Mouse (Mus musculus): ENCODE measurements around the gene Tmcc3. TPM values are rescaled to one million over a fixed set of nuclear protein-coding genes. Genes with fewer than 3 reads are reported as not detected.

Gene Tmcc3
- total RNA-seq, 1 experiment, result 7.0 TPM

GRCm38 (mm10) chr10:94389219-94389618 is 77.5 kb downstream of the Tmcc3 start:
- no peaks in the 10 kb centered on the region for H3K36me3 ChIP-seq (ENCODE audit: control insufficient read depth, insufficient read depth, low read length, poor library complexity, severe bottlenecking)
- H3K9ac ChIP-seq (ENCODE audit: insufficient read depth, low read depth, low read length, poor library complexity, severe bottlenecking), result no peak overlapping the region
- TF ChIP-seq MAFK (IDR thresholded peaks at IDR 0.05; ENCODE audit: insufficient read depth, low read depth, low read length) (no peak), ZC3H11A (IDR thresholded peaks at IDR 0.05; ENCODE audit: borderline replicate concordance, low read depth, low read length) (no peak), HCFC1 (IDR thresholded peaks at IDR 0.05; ENCODE audit: borderline replicate concordance, insufficient read depth, low read length) (no peak), ZNF384 (IDR thresholded peaks at IDR 0.05; ENCODE audit: low read depth, low read length) (no peak), CHD2 (IDR thresholded peaks at IDR 0.05; ENCODE audit: low read depth, low read length) (no peak)
- in situ Hi-C loops (cut with MboI; ENCODE audit: low sequenced_read_pairs in 2 of 2, unreplicated experiment in 2 of 2), result no loop called here
- DNase-seq (ENCODE audit: low read depth, low spot score), result no peak
- H3K27ac ChIP-seq (ENCODE audit: insufficient read depth, low read depth, low read length, poor library complexity, severe bottlenecking), result no peak overlapping the region
- H3K4me1 ChIP-seq (ENCODE audit: control insufficient read depth in 2 of 2, insufficient read depth in 2 of 2, low read length in 2 of 2, poor library complexity in 1 of 2), result no peaks in the 10 kb centered on the region
- no peak overlapping the region for H3K4me3 ChIP-seq (ENCODE audit: insufficient read depth in 1 of 2, low read depth in 1 of 2, low read length in 2 of 2, poor library complexity in 1 of 2, severe bottlenecking in 1 of 2)
- no peaks in the 10 kb centered on the region for H3K9me3 ChIP-seq (ENCODE audit: control insufficient read depth, insufficient read depth, low read depth, low read length)

GRCm38 (mm10) chr10:94391049-94391448 is 79.3 kb downstream of the Tmcc3 start:
- no peak for TF ChIP-seq ZC3H11A (IDR thresholded peaks at IDR 0.05; ENCODE audit: borderline replicate concordance, low read depth, low read length)
- no peak for TF ChIP-seq CHD2 (IDR thresholded peaks at IDR 0.05; ENCODE audit: low read depth, low read length)
- TF ChIP-seq ZNF384 (IDR thresholded peaks at IDR 0.05; ENCODE audit: low read depth, low read length), result no peak
- no peak for TF ChIP-seq HCFC1 (IDR thresholded peaks at IDR 0.05; ENCODE audit: borderline replicate concordance, insufficient read depth, low read length)
- no peak for TF ChIP-seq MAFK (IDR thresholded peaks at IDR 0.05; ENCODE audit: insufficient read depth, low read depth, low read length)
- Histone ChIP-seq H3K27ac (ENCODE audit: insufficient read depth, low read depth, low read length, poor library complexity, severe bottlenecking) (no peak overlapping the region), H3K9ac (ENCODE audit: insufficient read depth, low read depth, low read length, poor library complexity, severe bottlenecking) (no peak overlapping the region), H3K9me3 (ENCODE audit: control insufficient read depth, insufficient read depth, low read depth, low read length) (no peaks in the 10 kb centered on the region), H3K36me3 (ENCODE audit: control insufficient read depth, insufficient read depth, low read length, poor library complexity, severe bottlenecking) (no peaks in the 10 kb centered on the region), H3K4me1 (ENCODE audit: control insufficient read depth in 2 of 2, insufficient read depth in 2 of 2, low read length in 2 of 2, poor library complexity in 1 of 2) (no peaks in the 10 kb centered on the region), H3K4me3 (ENCODE audit: insufficient read depth in 1 of 2, low read depth in 1 of 2, low read length in 2 of 2, poor library complexity in 1 of 2, severe bottlenecking in 1 of 2) (no peak overlapping the region)
- DNase-seq (ENCODE audit: low read depth, low spot score), result no peak
- in situ Hi-C loops (cut with MboI; ENCODE audit: low sequenced_read_pairs in 2 of 2, unreplicated experiment in 2 of 2), result no loop called here

GRCm38 (mm10) chr10:94394286-94394685 is 82.5 kb downstream of the Tmcc3 start:
- in situ Hi-C loops (cut with MboI; ENCODE audit: low sequenced_read_pairs in 2 of 2, unreplicated experiment in 2 of 2), result no loop called here
- DNase-seq (ENCODE audit: low read depth, low spot score), result no peak
- no peak overlapping the region for H3K4me3 ChIP-seq (ENCODE audit: insufficient read depth in 1 of 2, low read depth in 1 of 2, low read length in 2 of 2, poor library complexity in 1 of 2, severe bottlenecking in 1 of 2)
- H3K4me1 ChIP-seq (ENCODE audit: control insufficient read depth in 2 of 2, insufficient read depth in 2 of 2, low read length in 2 of 2, poor library complexity in 1 of 2), result no peaks in the 10 kb centered on the region
- H3K9me3 ChIP-seq (ENCODE audit: control insufficient read depth, insufficient read depth, low read depth, low read length), result no peaks in the 10 kb centered on the region
- H3K27ac ChIP-seq (ENCODE audit: insufficient read depth, low read depth, low read length, poor library complexity, severe bottlenecking), result no peak overlapping the region
- no peak overlapping the region for H3K9ac ChIP-seq (ENCODE audit: insufficient read depth, low read depth, low read length, poor library complexity, severe bottlenecking)
- H3K36me3 ChIP-seq (ENCODE audit: control insufficient read depth, insufficient read depth, low read length, poor library complexity, severe bottlenecking), result no peaks in the 10 kb centered on the region
- no peak for TF ChIP-seq ZC3H11A (IDR thresholded peaks at IDR 0.05; ENCODE audit: borderline replicate concordance, low read depth, low read length)

GRCm38 (mm10) chr10:94397833-94398596 is 86.3 kb downstream of the Tmcc3 start:
- in situ Hi-C loops (cut with MboI; ENCODE audit: low sequenced_read_pairs in 2 of 2, unreplicated experiment in 2 of 2), result no loop called here
- Histone ChIP-seq H3K27ac (ENCODE audit: insufficient read depth, low read depth, low read length, poor library complexity, severe bottlenecking) (no peak overlapping the region), H3K4me3 (ENCODE audit: insufficient read depth in 1 of 2, low read depth in 1 of 2, low read length in 2 of 2, poor library complexity in 1 of 2, severe bottlenecking in 1 of 2) (no peak overlapping the region), H3K9ac (ENCODE audit: insufficient read depth, low read depth, low read length, poor library complexity, severe bottlenecking) (no peak overlapping the region), H3K9me3 (ENCODE audit: control insufficient read depth, insufficient read depth, low read depth, low read length) (no peaks in the 10 kb centered on the region), H3K4me1 (ENCODE audit: control insufficient read depth in 2 of 2, insufficient read depth in 2 of 2, low read length in 2 of 2, poor library complexity in 1 of 2) (no peaks in the 10 kb centered on the region), H3K36me3 (ENCODE audit: control insufficient read depth, insufficient read depth, low read length, poor library complexity, severe bottlenecking) (no peaks in the 10 kb centered on the region)
- TF ChIP-seq ZNF384 (IDR thresholded peaks at IDR 0.05; ENCODE audit: low read depth, low read length) (no peak), HCFC1 (IDR thresholded peaks at IDR 0.05; ENCODE audit: borderline replicate concordance, insufficient read depth, low read length) (no peak), CHD2 (IDR thresholded peaks at IDR 0.05; ENCODE audit: low read depth, low read length) (no peak), ZC3H11A (IDR thresholded peaks at IDR 0.05; ENCODE audit: borderline replicate concordance, low read depth, low read length) (no peak), MAFK (IDR thresholded peaks at IDR 0.05; ENCODE audit: insufficient read depth, low read depth, low read length) (no peak)
- no peak for DNase-seq (ENCODE audit: low read depth, low spot score)

- no peaks in the 10 kb centered on the region for H3K9me3 ChIP-seq (ENCODE audit: control insufficient read depth, insufficient read depth, low read depth, low read length)
- TF ChIP-seq ZNF384 (IDR thresholded peaks at IDR 0.05; ENCODE audit: low read depth, low read length), result no peak
- no peak for TF ChIP-seq MAFK (IDR thresholded peaks at IDR 0.05; ENCODE audit: insufficient read depth, low read depth, low read length)
- no peak for TF ChIP-seq HCFC1 (IDR thresholded peaks at IDR 0.05; ENCODE audit: borderline replicate concordance, insufficient read depth, low read length)
- no peak for TF ChIP-seq ZC3H11A (IDR thresholded peaks at IDR 0.05; ENCODE audit: borderline replicate concordance, low read depth, low read length)
- TF ChIP-seq CHD2 (IDR thresholded peaks at IDR 0.05; ENCODE audit: low read depth, low read length), result no peak
- no peak overlapping the region for H3K27ac ChIP-seq (ENCODE audit: insufficient read depth, low read depth, low read length, poor library complexity, severe bottlenecking)
- H3K9ac ChIP-seq (ENCODE audit: insufficient read depth, low read depth, low read length, poor library complexity, severe bottlenecking), result no peak overlapping the region
- no peaks in the 10 kb centered on the region for H3K4me1 ChIP-seq (ENCODE audit: control insufficient read depth in 2 of 2, insufficient read depth in 2 of 2, low read length in 2 of 2, poor library complexity in 1 of 2)
- in situ Hi-C loops (cut with MboI; ENCODE audit: low sequenced_read_pairs in 2 of 2, unreplicated experiment in 2 of 2), result no loop called here
- H3K4me3 ChIP-seq (ENCODE audit: insufficient read depth in 1 of 2, low read depth in 1 of 2, low read length in 2 of 2, poor library complexity in 1 of 2, severe bottlenecking in 1 of 2), result no peak overlapping the region
- no peak for DNase-seq (ENCODE audit: low read depth, low spot score)
- no peaks in the 10 kb centered on the region for H3K36me3 ChIP-seq (ENCODE audit: control insufficient read depth, insufficient read depth, low read length, poor library complexity, severe bottlenecking)
Measured at GRCm38 (mm10) chr10:94400895-94401294, 89.1 kb downstream of the Tmcc3 start.
